Mouse (Mus musculus) T-helper 17 cell (primary cell): ENCODE results near the gene Cib1.

Experiments used
- in situ Hi-C, 2 experiments: fragments of 300-600 bp; cut with MboI, MseI; formaldehyde crosslinking; loops; 1 replicate in 1 of 2; 2 replicates in 1 of 2; pipeline ENCODE4 v1.15.1; 2025; ENCODE audit warnings: high pct_unique_total_duplicates in 2 of 2

The Cib1 gene

DNA sequence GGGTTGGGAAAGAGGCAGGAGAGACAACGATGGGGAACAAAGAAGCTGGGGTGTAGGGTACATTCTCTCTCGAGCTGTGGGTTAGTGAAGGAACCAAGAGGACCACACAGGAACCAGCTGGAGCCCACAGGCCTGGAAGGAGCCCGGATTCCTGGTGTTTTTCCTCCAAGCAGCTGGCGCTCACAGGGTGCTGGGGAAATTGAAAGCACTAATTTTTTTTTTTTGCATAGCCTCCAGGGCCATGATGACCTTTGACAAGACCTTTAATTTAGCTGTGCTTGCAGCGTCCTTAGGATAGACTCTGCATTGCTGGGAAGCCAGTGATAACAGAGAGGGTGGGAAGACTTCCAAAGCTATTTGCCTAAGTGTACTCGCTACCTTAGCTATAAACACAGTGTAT is 47.6 kb downstream of the Cib1 start:
- in situ Hi-C loops: no loop called here

DNA sequence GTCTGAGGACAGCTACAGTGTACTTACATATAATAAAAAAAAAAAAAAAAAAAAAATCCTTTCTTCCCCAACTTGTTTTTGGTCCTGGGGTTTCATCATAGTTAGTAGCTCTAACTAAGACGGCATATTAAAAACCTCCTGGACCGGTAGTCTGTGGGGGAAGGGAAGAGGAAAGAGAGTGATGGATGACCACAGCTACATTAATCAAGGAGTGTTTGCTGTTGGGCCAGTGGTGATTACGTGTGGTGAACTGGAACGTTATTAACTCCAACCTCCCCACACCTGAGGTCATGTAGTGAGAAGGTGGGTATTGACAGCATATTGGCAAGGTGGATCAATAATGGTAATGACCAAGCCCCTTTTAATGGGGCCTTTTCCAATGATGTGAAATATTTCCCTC is 48.1 kb downstream of the Cib1 start:
- in situ Hi-C loops: no loop called here

DNA sequence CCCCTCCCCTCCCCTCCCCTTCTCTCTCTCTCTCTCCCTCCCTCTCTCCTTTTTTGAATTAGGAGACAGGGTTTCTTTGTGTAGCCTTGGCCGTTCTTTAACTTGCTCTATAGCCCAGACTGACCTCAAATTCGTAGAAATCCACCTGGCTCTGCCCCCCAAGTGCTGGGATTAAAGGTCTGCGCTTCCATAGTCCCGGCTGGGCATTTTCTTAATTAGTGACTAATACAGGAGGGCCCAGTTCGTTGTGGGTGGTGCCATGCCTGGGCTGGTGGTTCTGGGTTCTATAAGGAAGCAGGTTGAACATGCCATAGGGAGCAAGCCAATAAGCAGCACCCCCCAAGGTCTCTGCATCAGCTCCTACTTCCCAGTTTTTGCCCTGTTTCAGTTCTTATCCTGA is 48.6 kb downstream of the Cib1 start:
- in situ Hi-C loops: no loop called here

DNA sequence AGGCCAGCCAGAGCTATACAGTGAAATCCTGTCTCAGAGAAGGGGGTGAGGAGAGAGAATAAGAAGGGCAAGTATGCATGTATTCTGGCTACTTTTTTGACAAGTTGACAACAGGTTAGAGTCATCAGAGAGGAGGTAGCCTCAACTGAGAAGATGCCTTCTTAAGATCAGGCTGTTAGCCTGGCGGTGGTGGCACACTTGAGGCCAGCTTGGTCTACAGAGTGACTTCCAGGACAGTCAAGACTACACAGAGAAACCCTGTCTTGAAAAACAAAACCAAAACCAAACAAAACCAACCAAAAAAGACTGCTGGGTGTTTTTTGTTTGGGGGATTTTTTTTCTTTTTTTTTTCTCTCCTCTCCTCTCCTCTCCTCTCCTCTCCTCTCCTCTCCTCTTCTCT is 49.1 kb downstream of the Cib1 start:
- in situ Hi-C loops: no loop called here

DNA sequence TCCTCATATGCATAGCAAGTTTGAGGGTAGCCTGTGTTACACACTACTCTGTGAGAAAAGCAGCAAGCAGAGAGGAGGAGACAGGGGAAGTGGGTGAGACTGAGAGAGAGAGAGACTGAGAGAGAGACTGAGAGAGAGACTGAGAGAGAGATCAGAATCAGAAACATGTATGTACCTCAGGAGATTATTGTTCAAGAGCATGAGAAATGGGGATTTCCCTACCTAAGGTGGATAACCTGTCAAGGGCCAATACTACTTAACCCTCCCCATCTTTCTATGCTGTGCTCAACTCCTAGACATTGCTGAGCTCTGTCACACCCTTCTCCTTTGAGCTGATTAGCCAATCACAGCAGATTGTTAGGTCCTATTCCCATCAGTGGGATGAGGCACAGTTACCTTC is 50.5 kb downstream of the Cib1 start:
- in situ Hi-C loops: no loop called here

DNA sequence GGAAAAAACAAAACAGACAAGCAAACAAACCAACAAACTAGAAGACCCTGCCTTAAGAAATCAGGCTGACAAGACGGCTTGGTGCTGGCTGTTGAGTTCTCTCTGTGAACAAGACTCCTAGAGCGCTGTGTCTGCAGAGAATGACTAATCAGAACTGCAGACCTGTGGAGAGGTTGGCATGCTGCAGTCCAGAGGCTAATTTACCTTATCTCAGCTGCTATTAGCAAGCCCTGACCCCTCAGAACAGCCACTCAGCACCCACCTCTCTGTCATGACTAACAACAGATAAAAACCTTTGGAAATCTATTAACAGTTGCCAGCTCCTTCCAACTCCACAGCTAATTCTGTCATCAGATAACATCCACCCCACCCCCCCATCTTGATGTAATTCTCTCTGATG is 51.5 kb downstream of the Cib1 start:
- in situ Hi-C loops: no loop called here

DNA sequence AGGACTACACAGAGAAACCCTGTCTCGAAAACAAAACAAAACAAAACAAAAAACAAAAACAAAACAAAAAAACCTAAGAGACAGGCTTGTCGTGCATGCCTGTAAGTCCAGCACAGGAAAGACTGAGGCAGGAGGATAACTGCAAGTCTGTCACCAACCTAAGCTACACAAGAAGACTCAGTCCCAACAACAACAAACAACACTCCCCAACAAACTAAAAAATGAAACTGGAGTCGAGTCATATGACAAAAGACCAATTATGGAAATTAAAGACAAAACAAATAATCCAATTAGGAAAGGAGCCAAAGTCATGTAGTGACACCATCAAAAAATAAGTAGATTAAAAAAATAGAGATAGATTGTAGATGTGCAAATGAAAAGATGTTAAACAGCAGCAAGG is 52.4 kb downstream of the Cib1 start:
- in situ Hi-C loops: no loop called here

DNA sequence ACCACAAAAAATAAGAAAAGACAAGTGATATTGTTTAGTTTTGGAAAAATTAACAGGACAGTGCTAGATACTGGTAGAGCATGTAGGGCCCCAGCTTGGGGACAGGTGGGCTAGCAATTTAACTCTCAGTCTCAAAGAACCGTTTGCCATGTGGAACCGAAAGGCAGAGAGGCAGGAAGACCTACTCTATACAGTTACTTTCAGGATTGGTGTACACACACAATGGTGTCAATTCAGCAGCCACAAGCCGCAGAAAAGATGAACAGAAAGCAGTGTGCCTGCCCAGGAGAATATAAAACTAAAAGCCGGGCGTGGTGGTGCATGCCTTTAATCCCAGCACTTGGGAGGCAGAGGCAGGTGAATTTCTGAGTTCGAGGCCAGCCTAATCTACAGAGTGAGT is 52.8 kb downstream of the Cib1 start:
- in situ Hi-C loops: no loop called here

DNA sequence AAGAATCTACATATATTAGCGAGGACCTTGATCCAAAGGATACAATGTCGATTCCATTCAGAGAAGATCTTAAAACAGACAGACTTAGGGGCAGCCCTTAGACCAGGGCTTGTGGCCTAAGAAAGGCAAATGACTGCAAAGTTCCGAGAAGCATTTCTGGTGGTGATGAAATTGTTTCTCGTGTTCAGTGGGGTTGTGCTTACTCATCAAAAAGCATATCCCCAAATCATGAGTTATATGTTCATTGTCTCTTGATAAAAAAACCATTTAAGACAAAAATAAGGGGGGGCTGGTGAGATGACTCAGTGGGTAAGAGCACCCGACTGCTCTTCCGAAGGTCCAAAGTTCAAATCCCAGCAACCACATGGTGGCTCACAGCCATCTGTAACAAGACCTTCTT is 53.3 kb downstream of the Cib1 start:
- in situ Hi-C loops: no loop called here

DNA sequence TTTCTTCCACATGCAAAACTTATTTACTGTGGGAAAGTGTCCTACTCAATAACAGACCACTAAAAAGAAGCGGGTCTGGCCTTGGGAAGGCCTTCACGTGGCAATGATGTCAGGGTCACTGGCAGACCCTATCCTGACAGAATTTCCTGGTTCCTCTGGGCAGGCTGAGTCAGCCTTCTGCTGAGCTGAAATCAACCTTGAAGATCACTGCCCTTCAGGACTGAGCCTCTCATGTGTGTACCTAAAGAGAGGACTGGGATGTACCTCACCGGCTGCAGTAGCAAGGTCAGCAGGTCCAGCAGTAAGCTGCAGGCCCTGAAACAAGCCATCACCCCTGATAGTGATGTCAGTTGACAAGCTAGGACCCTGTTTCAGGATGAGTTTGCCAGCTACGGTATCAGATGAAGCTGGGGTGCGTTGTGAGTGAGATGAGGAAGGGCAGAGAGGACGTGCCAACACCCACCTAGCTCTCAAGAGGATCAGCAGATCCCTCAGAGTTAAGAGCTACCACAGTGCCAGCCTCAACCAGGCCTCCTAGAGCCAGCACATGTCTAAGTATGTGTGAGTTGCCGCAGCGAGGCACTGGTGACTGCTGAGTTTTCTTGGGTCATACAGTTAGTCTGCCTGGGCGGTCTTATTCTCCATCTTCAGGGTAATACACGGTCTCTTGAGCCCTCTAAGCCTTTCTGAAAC is 54.4 kb downstream of the Cib1 start:
- in situ Hi-C loops: no loop called here

DNA sequence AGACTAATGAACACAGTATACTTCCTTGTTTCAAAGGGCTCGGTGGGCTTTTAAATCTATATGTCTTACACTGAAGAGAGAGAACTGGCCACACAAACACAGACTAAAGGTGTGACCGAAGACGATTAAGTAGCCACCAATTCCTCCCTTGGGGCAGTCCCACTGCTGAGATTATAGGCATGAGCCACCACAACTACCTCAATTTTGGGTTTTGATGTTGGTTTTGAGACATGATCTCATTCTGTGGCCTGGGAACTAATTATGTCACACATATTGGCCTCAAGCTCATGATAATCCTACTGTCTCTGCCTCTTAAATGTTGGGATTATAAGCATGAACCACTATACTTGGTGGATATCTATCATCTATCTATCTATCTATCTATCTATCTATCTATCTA is 55.2 kb downstream of the Cib1 start:
- in situ Hi-C loops: no loop called here
